Mouse (Mus musculus): ENCODE results near the gene Zmynd8. TPM values are rescaled to one million over a fixed set of nuclear protein-coding genes. Genes with fewer than 3 reads are reported as not detected.

Gene Zmynd8
- polyA plus RNA-seq, 1 experiment from 2014 or later = 81.5 TPM

GRCm38 (mm10) chr2:165883846-165884576 is 14.8 kb downstream of the Zmynd8 start:
- H3K27ac ChIP-seq (ENCODE audit: low read length) = peak overlapping the region; percentile 100
- peak overlapping the region; percentile 41 for H3K4me3 ChIP-seq (replicated peaks; ENCODE audit: low read length)
- H3K4me1 ChIP-seq (replicated peaks; ENCODE audit: control insufficient read depth, insufficient read depth, low read length) = peaks cover 95% of the 10 kb centered on the region
- H3K27me3 ChIP-seq (replicated peaks; ENCODE audit: control insufficient read depth, insufficient read depth, low read length) = no peaks in the 10 kb centered on the region
- WGBS = 7% methylated on average over 11 of the region's 11 CpGs
- H3K36me3 ChIP-seq (ENCODE audit: control insufficient read depth, insufficient read depth) = no peaks in the 10 kb centered on the region
- no peaks in the 10 kb centered on the region for H3K9me3 ChIP-seq (ENCODE audit: control insufficient read depth, low read length)
- peak; percentile 21; the same call in 1 of the 2 replicates for ATAC-seq
- H3K4me2 ChIP-seq (ENCODE audit: low read length) = peak overlapping the region; percentile 77
- H3K9ac ChIP-seq (replicated peaks; ENCODE audit: low read depth, low read length) = peak overlapping the region; percentile 68

- peak overlapping the region; percentile 60 for H3K9ac ChIP-seq (replicated peaks; ENCODE audit: low read depth, low read length)
- ATAC-seq = no peak
- peak overlapping the region; percentile 77 for H3K4me2 ChIP-seq (ENCODE audit: low read length)
- peak overlapping the region; percentile 41 for H3K4me3 ChIP-seq (replicated peaks; ENCODE audit: low read length)
- H3K9me3 ChIP-seq (ENCODE audit: control insufficient read depth, low read length) = no peaks in the 10 kb centered on the region
- peaks cover 93% of the 10 kb centered on the region for H3K4me1 ChIP-seq (replicated peaks; ENCODE audit: control insufficient read depth, insufficient read depth, low read length)
- H3K27me3 ChIP-seq (replicated peaks; ENCODE audit: control insufficient read depth, insufficient read depth, low read length) = no peaks in the 10 kb centered on the region
- peak overlapping the region; percentile 100 for H3K27ac ChIP-seq (ENCODE audit: low read length)
- WGBS = 16% methylated on average over 6 of the region's 6 CpGs
- H3K36me3 ChIP-seq (ENCODE audit: control insufficient read depth, insufficient read depth) = no peaks in the 10 kb centered on the region
Measured at GRCm38 (mm10) chr2:165883006-165883405, 15.8 kb downstream of the Zmynd8 start.

GRCm38 (mm10) chr2:165881585-165882431 is 17.0 kb downstream of the Zmynd8 start:
- Histone ChIP-seq H3K4me1 (replicated peaks; ENCODE audit: control insufficient read depth, insufficient read depth, low read length) (peaks cover 94% of the 10 kb centered on the region), H3K27me3 (replicated peaks; ENCODE audit: control insufficient read depth, insufficient read depth, low read length) (no peaks in the 10 kb centered on the region), H3K27ac (ENCODE audit: low read length) (peak overlapping the region; percentile 100), H3K4me3 (replicated peaks; ENCODE audit: low read length) (peak overlapping the region; percentile 41), H3K36me3 (ENCODE audit: control insufficient read depth, insufficient read depth) (no peaks in the 10 kb centered on the region), H3K9me3 (ENCODE audit: control insufficient read depth, low read length) (no peaks in the 10 kb centered on the region), H3K9ac (replicated peaks; ENCODE audit: low read depth, low read length) (peak overlapping the region; percentile 60), H3K4me2 (ENCODE audit: low read length) (peak overlapping the region; percentile 77)
- ATAC-seq = no peak
- WGBS = 6% methylated on average over 13 of the region's 13 CpGs

GRCm38 (mm10) chr2:165881220-165881584 is 17.6 kb downstream of the Zmynd8 start:
- Histone ChIP-seq H3K4me1 (replicated peaks; ENCODE audit: control insufficient read depth, insufficient read depth, low read length) (peaks cover 94% of the 10 kb centered on the region), H3K27me3 (replicated peaks; ENCODE audit: control insufficient read depth, insufficient read depth, low read length) (no peaks in the 10 kb centered on the region), H3K4me2 (ENCODE audit: low read length) (peak overlapping the region; percentile 77), H3K36me3 (ENCODE audit: control insufficient read depth, insufficient read depth) (no peaks in the 10 kb centered on the region), H3K9me3 (ENCODE audit: control insufficient read depth, low read length) (no peaks in the 10 kb centered on the region), H3K4me3 (replicated peaks; ENCODE audit: low read length) (peak overlapping the region; percentile 2; the same call in 1 of the 2 replicates), H3K27ac (ENCODE audit: low read length) (peak overlapping the region; percentile 100), H3K9ac (replicated peaks; ENCODE audit: low read depth, low read length) (peak overlapping the region; percentile 42; the same call in 1 of the 2 replicates)
- no peak for ATAC-seq
- 0% methylated on average over 3 of the region's 3 CpGs for WGBS

GRCm38 (mm10) chr2:165880501-165881182 is 18.2 kb downstream of the Zmynd8 start:
- peak; percentile 17; the same call in 1 of the 2 replicates for ATAC-seq
- peak overlapping the region; percentile 100 for H3K27ac ChIP-seq (ENCODE audit: low read length)
- WGBS = 2% methylated on average over 15 of the region's 15 CpGs

GRCm38 (mm10) chr2:165879403-165880178 is 19.2 kb downstream of the Zmynd8 start:
- Histone ChIP-seq H3K27me3 (replicated peaks; ENCODE audit: control insufficient read depth, insufficient read depth, low read length) (no peaks in the 10 kb centered on the region), H3K27ac (ENCODE audit: low read length) (peak overlapping the region; percentile 100), H3K9ac (replicated peaks; ENCODE audit: low read depth, low read length) (peak overlapping the region; percentile 53), H3K4me2 (ENCODE audit: low read length) (peak overlapping the region; percentile 77), H3K4me3 (replicated peaks; ENCODE audit: low read length) (peak overlapping the region; percentile 33), H3K36me3 (ENCODE audit: control insufficient read depth, insufficient read depth) (no peaks in the 10 kb centered on the region), H3K4me1 (replicated peaks; ENCODE audit: control insufficient read depth, insufficient read depth, low read length) (peaks cover 94% of the 10 kb centered on the region), H3K9me3 (ENCODE audit: control insufficient read depth, low read length) (no peaks in the 10 kb centered on the region)
- 4% methylated on average over 16 of the region's 16 CpGs for WGBS
- ATAC-seq = no peak

More at GRCm38 (mm10) chr2:165880501-165881182, 18.2 kb downstream of the Zmynd8 start:
- H3K4me2 ChIP-seq (ENCODE audit: low read length) = peak overlapping the region; percentile 77
- no peaks in the 10 kb centered on the region for H3K9me3 ChIP-seq (ENCODE audit: control insufficient read depth, low read length)
- H3K9ac ChIP-seq (replicated peaks; ENCODE audit: low read depth, low read length) = peak overlapping the region; percentile 53
- H3K36me3 ChIP-seq (ENCODE audit: control insufficient read depth, insufficient read depth) = no peaks in the 10 kb centered on the region
- peaks cover 94% of the 10 kb centered on the region for H3K4me1 ChIP-seq (replicated peaks; ENCODE audit: control insufficient read depth, insufficient read depth, low read length)
- peak overlapping the region; percentile 33 for H3K4me3 ChIP-seq (replicated peaks; ENCODE audit: low read length)
- H3K27me3 ChIP-seq (replicated peaks; ENCODE audit: control insufficient read depth, insufficient read depth, low read length) = no peaks in the 10 kb centered on the region

GRCm38 (mm10) chr2:165878907-165879361 is 19.9 kb downstream of the Zmynd8 start:
- WGBS = 20% methylated on average over 8 of the region's 8 CpGs
- H3K4me2 ChIP-seq (ENCODE audit: low read length) = peak overlapping the region; percentile 77
- no peaks in the 10 kb centered on the region for H3K27me3 ChIP-seq (replicated peaks; ENCODE audit: control insufficient read depth, insufficient read depth, low read length)
- H3K4me1 ChIP-seq (replicated peaks; ENCODE audit: control insufficient read depth, insufficient read depth, low read length) = peaks cover 95% of the 10 kb centered on the region
- peak overlapping the region; percentile 33 for H3K4me3 ChIP-seq (replicated peaks; ENCODE audit: low read length)
- no peaks in the 10 kb centered on the region for H3K9me3 ChIP-seq (ENCODE audit: control insufficient read depth, low read length)
- peak overlapping the region; percentile 100 for H3K27ac ChIP-seq (ENCODE audit: low read length)
- H3K9ac ChIP-seq (replicated peaks; ENCODE audit: low read depth, low read length) = peak overlapping the region; percentile 53
- no peak for ATAC-seq
- no peaks in the 10 kb centered on the region; the same call in 1 of the 2 replicates for H3K36me3 ChIP-seq (ENCODE audit: control insufficient read depth, insufficient read depth)

GRCm38 (mm10) chr2:165878021-165878585 is 20.7 kb downstream of the Zmynd8 start:
- Histone ChIP-seq H3K4me1 (replicated peaks; ENCODE audit: control insufficient read depth, insufficient read depth, low read length) (peaks cover 95% of the 10 kb centered on the region), H3K36me3 (ENCODE audit: control insufficient read depth, insufficient read depth) (peaks cover 2% of the 10 kb centered on the region; the same call in 1 of the 2 replicates), H3K27me3 (replicated peaks; ENCODE audit: control insufficient read depth, insufficient read depth, low read length) (no peaks in the 10 kb centered on the region), H3K9ac (replicated peaks; ENCODE audit: low read depth, low read length) (peak overlapping the region; percentile 52), H3K4me3 (replicated peaks; ENCODE audit: low read length) (peak overlapping the region; percentile 33), H3K9me3 (ENCODE audit: control insufficient read depth, low read length) (no peaks in the 10 kb centered on the region), H3K27ac (ENCODE audit: low read length) (peak overlapping the region; percentile 68), H3K4me2 (ENCODE audit: low read length) (peak overlapping the region; percentile 77)
- no peak for ATAC-seq
- 5% methylated on average over 10 of the region's 10 CpGs for WGBS
